ENCODE assay signal across 8 mouse cellular contexts in genomic region chr2:121041098-121041497, GRCm38 (mm10). TPM values are rescaled to one million over a fixed set of nuclear protein-coding genes. Genes with fewer than 3 reads are reported as not detected.
A peak's percentile ranks its signal among the peaks of the same experiment; 100 is the strongest.
DNase-seq lines count a peak whose midpoint lies in the region; ATAC-seq lines count a peak whose summit lies in the region.

No protein-coding gene starts in this region.

- no peak overlapping the region for H3K4me2 ChIP-seq in midbrain, embryonic 14.5 days (ENCODE audit: low read length)
- no peak overlapping the region for H3K4me2 ChIP-seq in midbrain, embryonic 15.5 days
- no peak overlapping the region for H3K4me2 ChIP-seq in forebrain, embryonic 16.5 days (ENCODE audit: low read length)

- 51% methylated on average over 5 of the region's 5 CpGs for WGBS in midbrain, embryonic 14.5 days
- WGBS in midbrain, embryonic 15.5 days: 53% methylated on average over 5 of the region's 5 CpGs
- WGBS in forebrain, embryonic 16.5 days: 47% methylated on average over 5 of the region's 5 CpGs

- H3K4me1 ChIP-seq in midbrain, embryonic 14.5 days (ENCODE audit: control insufficient read depth, insufficient read depth, low read length): no peaks in the 10 kb centered on the region
- H3K4me1 ChIP-seq in midbrain, embryonic 15.5 days: no peaks in the 10 kb centered on the region
- H3K4me1 ChIP-seq in forebrain, embryonic 16.5 days (replicated peaks; ENCODE audit: control insufficient read depth, insufficient read depth, low read length): no peaks in the 10 kb centered on the region

- no peak overlapping the region for H3K4me3 ChIP-seq in midbrain, embryonic 14.5 days (replicated peaks; ENCODE audit: low read depth, low read length)
- H3K4me3 ChIP-seq in midbrain, embryonic 15.5 days: no peak overlapping the region
- H3K4me3 ChIP-seq in forebrain, embryonic 16.5 days (replicated peaks; ENCODE audit: low read length): no peak overlapping the region

- H3K9me3 ChIP-seq in midbrain, embryonic 14.5 days (ENCODE audit: control insufficient read depth, low read length): no peaks in the 10 kb centered on the region
- no peaks in the 10 kb centered on the region for H3K9me3 ChIP-seq in midbrain, embryonic 15.5 days
- no peaks in the 10 kb centered on the region for H3K9me3 ChIP-seq in forebrain, embryonic 16.5 days (ENCODE audit: control insufficient read depth, low read length)

- H3K27me3 ChIP-seq in midbrain, embryonic 14.5 days (ENCODE audit: control insufficient read depth, insufficient read depth, low read length): no peaks in the 10 kb centered on the region
- H3K27me3 ChIP-seq in midbrain, embryonic 15.5 days (replicated peaks): no peaks in the 10 kb centered on the region
- H3K27me3 ChIP-seq in forebrain, embryonic 16.5 days (replicated peaks; ENCODE audit: control insufficient read depth, insufficient read depth, low read length): no peaks in the 10 kb centered on the region

- peak; percentile 18 for DNase-seq in adrenal gland, adult 2 months
- no peak for DNase-seq in adrenal gland, postnatal 25 days
- peak; percentile 65 for DNase-seq in midbrain, embryonic 14.5 days
- DNase-seq in cerebellum, postnatal 25 days: peak; percentile 54 to 73
- DNase-seq in layer of hippocampus, adult 11-12 months (ENCODE audit: low spot score): peak; percentile 59

- H3K9ac ChIP-seq in midbrain, embryonic 14.5 days (replicated peaks; ENCODE audit: low read length): no peak overlapping the region
- no peak overlapping the region for H3K9ac ChIP-seq in midbrain, embryonic 15.5 days
- H3K9ac ChIP-seq in forebrain, embryonic 16.5 days (replicated peaks; ENCODE audit: low read depth, low read length): no peak overlapping the region

- no peak for ATAC-seq in midbrain, embryonic 14.5 days (ENCODE audit: low FRiP score, low TSS enrichment)
- ATAC-seq in midbrain, embryonic 15.5 days (replicated peaks): no peak
- ATAC-seq in megakaryocyte, adult 5-6 weeks (ENCODE audit: poor library complexity, severe bottlenecking): peak; percentile 51; the same call in 1 of the 2 replicates
- ATAC-seq in forebrain, embryonic 16.5 days: no peak

- H3K27ac ChIP-seq in midbrain, embryonic 14.5 days (replicated peaks; ENCODE audit: low read depth, low read length): no peak overlapping the region
- H3K27ac ChIP-seq in midbrain, embryonic 15.5 days: no peak overlapping the region
- no peak overlapping the region for H3K27ac ChIP-seq in forebrain, embryonic 16.5 days (ENCODE audit: low read length)

- H3K36me3 ChIP-seq in midbrain, embryonic 14.5 days (ENCODE audit: control insufficient read depth, insufficient read depth, low read length): no peaks in the 10 kb centered on the region
- no peaks in the 10 kb centered on the region for H3K36me3 ChIP-seq in midbrain, embryonic 15.5 days (replicated peaks)
- no peaks in the 10 kb centered on the region for H3K36me3 ChIP-seq in forebrain, embryonic 16.5 days (ENCODE audit: control insufficient read depth, insufficient read depth)

RNA-seq across cellular contexts. Expression of gene Epb42, which starts 4.2 kb away (rescaled TPM):
- under 1 TPM in 1 of 2 experiments, not detected in 1; 0.17 TPM for total RNA-seq in adrenal gland, adult 2 months (2021)
- polyA plus RNA-seq in adrenal gland, adult 2 months (2012; rRNA removed): not detected in 2 replicates
- not detected in 2 replicates for total RNA-seq in adrenal gland, postnatal 25 days (2021)
- polyA plus RNA-seq in midbrain, embryonic 14.5 days (2014; fragmentation: Nextera tagmentation; extraction: Ambion mirVana): 0.16 and 0.32 TPM in 2 replicates
- 0.32 and 0.44 TPM in 2 replicates for polyA plus RNA-seq in midbrain, embryonic 15.5 days (2015; fragmentation: Nextera tagmentation; extraction: Ambion mirVana)
- 0.22 and 2.4 TPM in 2 replicates for total RNA-seq in megakaryocyte, adult 5-6 weeks (2015)
- total RNA-seq in megakaryocyte, adult 5-6 weeks (2017): 1.9 and 4.4 TPM in 2 replicates
- 0.09 and 0.23 TPM in 2 replicates for polyA plus RNA-seq in forebrain, embryonic 16.5 days (2015; fragmentation: Nextera tagmentation; extraction: Ambion mirVana)

RNA-seq across cellular contexts. Expression of gene Ccndbp1, which starts 32.9 kb away (rescaled TPM):
- 10 to 100 TPM; 43.7 to 44.8 TPM for total RNA-seq in adrenal gland, adult 2 months (2021)
- polyA plus RNA-seq in adrenal gland, adult 2 months (2012; rRNA removed): 9.7 and 13.7 TPM in 2 replicates
- total RNA-seq in adrenal gland, postnatal 25 days (2021): 48.2 and 51.3 TPM in 2 replicates
- polyA plus RNA-seq in midbrain, embryonic 14.5 days (2014; fragmentation: Nextera tagmentation; extraction: Ambion mirVana): 82.6 and 84.9 TPM in 2 replicates
- polyA plus RNA-seq in midbrain, embryonic 15.5 days (2015; fragmentation: Nextera tagmentation; extraction: Ambion mirVana): 77.7 and 79.4 TPM in 2 replicates
- total RNA-seq in megakaryocyte, adult 5-6 weeks (2015): 66.8 and 74.7 TPM in 2 replicates
- total RNA-seq in megakaryocyte, adult 5-6 weeks (2017): 63.0 and 69.7 TPM in 2 replicates
- 79.1 and 79.3 TPM in 2 replicates for polyA plus RNA-seq in forebrain, embryonic 16.5 days (2015; fragmentation: Nextera tagmentation; extraction: Ambion mirVana)

RNA-seq across cellular contexts. Expression of gene Tgm5, which starts 44.5 kb away (rescaled TPM):
- under 1 TPM in 1 of 2 experiments, not detected in 1; 0.12 TPM for total RNA-seq in adrenal gland, adult 2 months (2021)
- polyA plus RNA-seq in adrenal gland, adult 2 months (2012; rRNA removed): not detected in 2 replicates
- total RNA-seq in adrenal gland, postnatal 25 days (2021): not detected in 2 replicates
- not detected in 2 replicates for polyA plus RNA-seq in midbrain, embryonic 14.5 days (2014; fragmentation: Nextera tagmentation; extraction: Ambion mirVana)
- not detected in 2 replicates for polyA plus RNA-seq in midbrain, embryonic 15.5 days (2015; fragmentation: Nextera tagmentation; extraction: Ambion mirVana)
- not detected in 2 replicates for total RNA-seq in megakaryocyte, adult 5-6 weeks (2015)
- total RNA-seq in megakaryocyte, adult 5-6 weeks (2017): not detected in 2 replicates
- 0.09 TPM in 1 of 2 replicates, not detected in the other for polyA plus RNA-seq in forebrain, embryonic 16.5 days (2015; fragmentation: Nextera tagmentation; extraction: Ambion mirVana)
